Mouse (Mus musculus): ENCODE measurements around the gene Gm45234. TPM values are rescaled to one million over a fixed set of nuclear protein-coding genes. Genes with fewer than 3 reads are reported as not detected.
"Not testable (repeated sequence)": the region's sequence is repeated elsewhere in the genome, so short reads cannot be mapped to it uniquely, and the experiment has no call there.

The Gm45234 gene
- 0.13 TPM in 1 of 2 replicates, not detected in the other for total RNA-seq (2012; rRNA removed)

GRCm38 (mm10) chr6:124755831-124756595 lies at the start of gene Gm45234, which contains the start of gene Atn1:
Gm45234 (minus strand) TSS chr6:124756021.
Atn1 (minus strand) TSS chr6:124756524.
- no peaks in the 10 kb centered on the region for H3K36me3 ChIP-seq (ENCODE audit: control insufficient read depth, insufficient read depth, low read length, poor library complexity, severe bottlenecking)
- DNase-seq (ENCODE audit: low read depth, low spot score) = no peak
- H3K9me3 ChIP-seq (ENCODE audit: control insufficient read depth, insufficient read depth, low read depth, low read length) = no peaks in the 10 kb centered on the region
- peak within 1 kb of the TSS; percentile 95 for H3K9ac ChIP-seq (ENCODE audit: insufficient read depth, low read depth, low read length, poor library complexity, severe bottlenecking)
- in situ Hi-C loops (cut with MboI; ENCODE audit: low sequenced_read_pairs in 2 of 2, unreplicated experiment in 2 of 2) = no loop called here
- peaks cover 6 to 13% of the 10 kb centered on the region in 2 experiments; a peak in 3 of 4 replicates for H3K4me1 ChIP-seq (ENCODE audit: control insufficient read depth in 2 of 2, insufficient read depth in 2 of 2, low read length in 2 of 2, poor library complexity in 1 of 2)
- peak within 1 kb of the TSS; percentile 73 to 96 for H3K4me3 ChIP-seq (ENCODE audit: insufficient read depth in 1 of 2, low read depth in 1 of 2, low read length in 2 of 2, poor library complexity in 1 of 2, severe bottlenecking in 1 of 2)
- TF ChIP-seq ZNF384 (IDR thresholded peaks at IDR 0.05; ENCODE audit: low read depth, low read length) (no peak), HCFC1 (IDR thresholded peaks at IDR 0.05; ENCODE audit: borderline replicate concordance, insufficient read depth, low read length) (0 out of 2 replicates have a peak, but pooled peaks have one; percentile 46)
- H3K27ac ChIP-seq (ENCODE audit: insufficient read depth, low read depth, low read length, poor library complexity, severe bottlenecking) = peak within 1 kb of the TSS; percentile 81

- DNase-seq (ENCODE audit: low read depth, low spot score) = no peak
- H3K9ac ChIP-seq (ENCODE audit: insufficient read depth, low read depth, low read length, poor library complexity, severe bottlenecking) = no peak overlapping the region
- no peaks in the 10 kb centered on the region for H3K36me3 ChIP-seq (ENCODE audit: control insufficient read depth, insufficient read depth, low read length, poor library complexity, severe bottlenecking)
- TF ChIP-seq ZNF384 (IDR thresholded peaks at IDR 0.05; ENCODE audit: low read depth, low read length) (no peak), ZC3H11A (IDR thresholded peaks at IDR 0.05; ENCODE audit: borderline replicate concordance, low read depth, low read length) (no peak)
- H3K4me3 ChIP-seq (ENCODE audit: insufficient read depth in 1 of 2, low read depth in 1 of 2, low read length in 2 of 2, poor library complexity in 1 of 2, severe bottlenecking in 1 of 2) = no peak overlapping the region
- no peak overlapping the region; the same call in 1 of the 2 replicates for H3K27ac ChIP-seq (ENCODE audit: insufficient read depth, low read depth, low read length, poor library complexity, severe bottlenecking)
- H3K9me3 ChIP-seq (ENCODE audit: control insufficient read depth, insufficient read depth, low read depth, low read length) = no peaks in the 10 kb centered on the region
- H3K4me1 ChIP-seq (ENCODE audit: control insufficient read depth in 2 of 2, insufficient read depth in 2 of 2, low read length in 2 of 2, poor library complexity in 1 of 2) = peaks cover 0 to 5% of the 10 kb centered on the region in 2 experiments; a peak in 2 of 4 replicates
- in situ Hi-C loops (cut with MboI; ENCODE audit: low sequenced_read_pairs in 2 of 2, unreplicated experiment in 2 of 2) = no loop called here
Measured at GRCm38 (mm10) chr6:124804341-124804740, 48.5 kb upstream of the Gm45234 start.

DNA sequence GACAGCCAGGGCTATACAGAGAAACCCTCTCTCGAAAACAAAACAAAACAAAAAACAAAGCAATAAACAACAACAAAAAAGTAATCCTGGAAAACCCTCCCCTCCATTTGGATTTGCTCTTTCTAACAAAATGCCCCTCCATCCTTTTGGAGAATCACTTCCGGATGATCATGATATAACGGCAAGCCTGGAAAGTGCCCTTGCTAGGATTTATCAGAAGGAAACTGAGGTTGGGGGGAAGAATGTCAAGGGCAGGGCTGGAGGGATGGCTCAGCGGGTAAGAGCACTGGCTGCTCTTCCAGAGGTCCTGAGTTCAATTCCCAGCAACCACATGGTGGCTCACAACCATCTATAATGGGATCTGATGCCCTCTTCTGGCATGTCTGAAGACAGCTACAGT lies 47.9 kb upstream of the Gm45234 start:
- in situ Hi-C loops (cut with MboI; ENCODE audit: low sequenced_read_pairs in 2 of 2, unreplicated experiment in 2 of 2); H3K4me1 ChIP-seq (ENCODE audit: control insufficient read depth in 2 of 2, insufficient read depth in 2 of 2, low read length in 2 of 2, poor library complexity in 1 of 2); H3K9me3 ChIP-seq (ENCODE audit: control insufficient read depth, insufficient read depth, low read depth, low read length); H3K9ac ChIP-seq (ENCODE audit: insufficient read depth, low read depth, low read length, poor library complexity, severe bottlenecking); DNase-seq (ENCODE audit: low read depth, low spot score); H3K36me3 ChIP-seq (ENCODE audit: control insufficient read depth, insufficient read depth, low read length, poor library complexity, severe bottlenecking); H3K27ac ChIP-seq (ENCODE audit: insufficient read depth, low read depth, low read length, poor library complexity, severe bottlenecking): not testable (repeated sequence)
- H3K4me3 ChIP-seq (ENCODE audit: insufficient read depth in 1 of 2, low read depth in 1 of 2, low read length in 2 of 2, poor library complexity in 1 of 2, severe bottlenecking in 1 of 2) = peak overlapping the region in 1 of 2 experiments; percentile 40; a peak in 1 of 4 replicates

DNA sequence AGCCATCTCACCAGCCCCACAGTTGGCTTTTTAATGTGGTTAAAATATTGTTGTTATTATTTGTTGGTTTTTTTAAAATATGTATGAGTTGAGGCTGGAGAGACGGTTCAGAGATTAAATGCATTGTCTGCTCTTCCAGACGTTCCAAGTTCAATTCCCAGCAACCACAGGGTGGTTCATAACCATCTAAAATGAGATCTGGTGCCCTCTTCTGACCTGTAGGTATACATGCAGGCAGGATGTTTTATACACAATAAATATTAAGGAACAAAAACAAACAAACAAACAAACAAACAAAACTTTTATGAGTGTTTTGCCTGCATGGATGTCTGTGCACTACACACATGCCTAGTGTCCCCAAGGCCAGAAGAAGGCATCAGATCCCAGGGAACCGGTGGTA lies 47.2 kb upstream of the Gm45234 start:
- H3K4me1 ChIP-seq (ENCODE audit: control insufficient read depth in 2 of 2, insufficient read depth in 2 of 2, low read length in 2 of 2, poor library complexity in 1 of 2) = peaks cover 0 to 3% of the 10 kb centered on the region in 2 experiments; a peak in 2 of 4 replicates
- H3K27ac ChIP-seq (ENCODE audit: insufficient read depth, low read depth, low read length, poor library complexity, severe bottlenecking) = peak overlapping the region; percentile 5; the same call in 1 of the 2 replicates
- no peak overlapping the region; the same call in 1 of the 2 replicates for H3K9ac ChIP-seq (ENCODE audit: insufficient read depth, low read depth, low read length, poor library complexity, severe bottlenecking)
- DNase-seq (ENCODE audit: low read depth, low spot score) = no peak
- no peaks in the 10 kb centered on the region for H3K36me3 ChIP-seq (ENCODE audit: control insufficient read depth, insufficient read depth, low read length, poor library complexity, severe bottlenecking)
- H3K4me3 ChIP-seq (ENCODE audit: insufficient read depth in 1 of 2, low read depth in 1 of 2, low read length in 2 of 2, poor library complexity in 1 of 2, severe bottlenecking in 1 of 2) = peak overlapping the region in 1 of 2 experiments; percentile 40; a peak in 2 of 4 replicates
- no peaks in the 10 kb centered on the region for H3K9me3 ChIP-seq (ENCODE audit: control insufficient read depth, insufficient read depth, low read depth, low read length)
- in situ Hi-C loops (cut with MboI; ENCODE audit: low sequenced_read_pairs in 2 of 2, unreplicated experiment in 2 of 2) = no loop called here
- TF ChIP-seq HCFC1 (IDR thresholded peaks at IDR 0.05; ENCODE audit: borderline replicate concordance, insufficient read depth, low read length) (no peak), MAFK (IDR thresholded peaks at IDR 0.05; ENCODE audit: insufficient read depth, low read depth, low read length) (no peak), ZC3H11A (IDR thresholded peaks at IDR 0.05; ENCODE audit: borderline replicate concordance, low read depth, low read length) (no peak), ZNF384 (IDR thresholded peaks at IDR 0.05; ENCODE audit: low read depth, low read length) (no peak), CHD2 (IDR thresholded peaks at IDR 0.05; ENCODE audit: low read depth, low read length) (no peak)

- DNase-seq (ENCODE audit: low read depth, low spot score); H3K9me3 ChIP-seq (ENCODE audit: control insufficient read depth, insufficient read depth, low read depth, low read length); in situ Hi-C loops (cut with MboI; ENCODE audit: low sequenced_read_pairs in 2 of 2, unreplicated experiment in 2 of 2); H3K36me3 ChIP-seq (ENCODE audit: control insufficient read depth, insufficient read depth, low read length, poor library complexity, severe bottlenecking); H3K4me1 ChIP-seq (ENCODE audit: control insufficient read depth in 2 of 2, insufficient read depth in 2 of 2, low read length in 2 of 2, poor library complexity in 1 of 2): not testable (repeated sequence)
- Histone ChIP-seq H3K9ac (ENCODE audit: insufficient read depth, low read depth, low read length, poor library complexity, severe bottlenecking) (peak overlapping the region; percentile 54; the same call in 1 of the 2 replicates), H3K4me3 (ENCODE audit: insufficient read depth in 1 of 2, low read depth in 1 of 2, low read length in 2 of 2, poor library complexity in 1 of 2, severe bottlenecking in 1 of 2) (peak overlapping the region; percentile 62 to 64), H3K27ac (ENCODE audit: insufficient read depth, low read depth, low read length, poor library complexity, severe bottlenecking) (peak overlapping the region; percentile 83; the same call in 1 of the 2 replicates)
Measured at GRCm38 (mm10) chr6:124802400-124802799, 46.6 kb upstream of the Gm45234 start.

Measured in ES-E14 (cell line).